Mouse (Mus musculus) cerebellum, adult 2 months (tissue): ENCODE data around the gene Pop7.

Source experiments
- CTCF ChIP-seq: fragments of 200-500 bp; IDR thresholded peaks from 2 replicates; pipeline ENCODE4 v1.5.1; 2011; ENCODE audit warnings: low read depth, mild to moderate bottlenecking, control low read depth, low read length, moderate library complexity, borderline replicate concordance; ENCODE audit not compliant: insufficient read depth
- POLR2A ChIP-seq: fragments of 200-500 bp; IDR thresholded peaks from 2 replicates; pipeline ENCODE4 v1.6.1; 2011; ENCODE audit warnings: low read length, control low read depth, borderline replicate concordance; ENCODE audit not compliant: insufficient read depth

DNA sequence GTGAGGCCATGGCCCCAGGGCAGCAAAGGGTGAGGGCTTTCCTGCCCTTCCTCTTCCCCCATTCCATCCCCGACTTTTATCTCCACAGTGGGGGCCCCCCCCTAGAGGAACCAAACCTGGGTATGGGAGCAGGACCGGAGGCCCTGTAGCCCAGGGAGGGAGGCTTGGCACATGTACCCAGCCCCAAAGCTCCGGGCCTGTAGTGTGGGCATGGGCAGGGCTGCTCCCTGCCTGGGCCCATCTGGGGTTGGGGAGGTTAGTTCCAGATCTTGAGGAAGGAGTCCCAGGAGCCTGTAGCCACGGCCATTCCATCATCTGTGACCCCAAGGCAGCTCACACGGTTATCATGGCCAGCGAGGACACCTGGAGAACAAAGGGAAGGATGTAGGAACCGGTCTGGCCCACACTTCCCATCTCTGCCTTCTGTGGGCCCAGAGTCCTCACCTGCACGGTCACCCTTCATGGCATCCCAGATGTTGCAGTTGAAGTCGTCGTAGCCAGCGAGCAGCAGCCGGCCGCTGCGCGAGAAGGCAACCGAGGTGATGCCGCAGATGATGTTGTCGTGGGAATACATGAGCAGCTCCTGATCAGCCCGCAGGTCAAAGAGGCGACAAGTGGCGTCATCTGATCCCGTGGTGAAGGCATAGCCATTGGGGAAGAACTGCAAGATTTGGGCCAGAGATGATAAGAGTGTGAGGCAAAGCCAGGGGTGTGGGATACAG is 26.1 kb upstream of the Pop7 start:
- TF ChIP-seq POLR2A = no peak
- no peak for TF ChIP-seq CTCF
